Mouse (Mus musculus): ENCODE data around the gene Hist1h3i. TPM values are rescaled to one million over a fixed set of nuclear protein-coding genes. Genes with fewer than 3 reads are reported as not detected.
"Not testable (repeated sequence)": the region's sequence is repeated elsewhere in the genome, so short reads cannot be mapped to it uniquely, and the experiment has no call there.

The Hist1h3i gene
- polyA plus RNA-seq, 1 experiment from 2014 or later = 14.5 TPM

DNA sequence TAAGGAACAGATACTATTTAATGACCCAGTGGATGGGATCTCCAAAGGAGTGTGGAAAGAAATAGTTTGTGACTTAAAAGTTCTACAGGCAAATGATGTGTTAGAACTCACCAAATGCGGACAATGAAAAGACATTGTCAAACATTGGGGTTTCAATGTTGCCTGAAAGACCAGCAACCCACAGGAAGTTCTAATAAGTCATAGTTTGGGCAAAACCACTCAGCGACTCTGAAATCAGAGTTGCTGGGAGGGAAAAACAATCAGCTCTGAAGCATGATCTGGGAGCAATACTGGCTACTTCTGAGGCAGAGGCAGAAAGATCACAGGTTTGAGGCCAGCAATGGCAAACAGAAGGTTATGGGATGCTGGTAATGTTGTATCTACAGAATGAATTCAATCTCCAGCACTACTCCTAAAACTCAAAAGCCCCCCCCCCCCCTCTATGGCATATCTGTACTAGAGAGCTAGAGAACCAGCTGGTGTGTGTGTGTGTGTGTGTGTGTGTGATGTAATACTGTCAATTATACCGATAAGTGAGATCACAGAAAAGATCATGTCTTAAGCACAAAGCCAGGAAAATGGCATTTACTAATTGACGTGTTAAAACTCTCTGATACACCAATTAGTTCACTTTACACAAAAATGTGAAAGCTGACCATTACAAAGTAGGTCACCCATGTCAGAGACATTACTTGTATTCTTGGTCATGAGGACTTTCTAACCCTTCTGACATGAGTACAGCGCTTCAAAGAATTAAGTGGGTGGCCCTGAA, 33.6 kb downstream of the Hist1h3i start:
- WGBS = 2% methylated on average over 5 of the region's 5 CpGs
- Histone ChIP-seq H3K4me1 (ENCODE audit: insufficient read depth, low read depth, low read length) (peaks cover 7% of the 10 kb centered on the region), H3K4me2 (replicated peaks; ENCODE audit: low read depth, low read length) (peak overlapping the region; percentile 56), H3K9me3 (ENCODE audit: low read length) (no peaks in the 10 kb centered on the region), H3K4me3 (ENCODE audit: low read depth, low read length) (peak overlapping the region; percentile 39), H3K36me3 (ENCODE audit: insufficient read depth, low read length) (no peaks in the 10 kb centered on the region), H3K9ac (replicated peaks; ENCODE audit: low read depth) (peak overlapping the region; percentile 32; the same call in 1 of the 2 replicates), H3K27me3 (replicated peaks; ENCODE audit: insufficient read depth, low read length) (no peaks in the 10 kb centered on the region), H3K27ac (ENCODE audit: low read length) (no peak overlapping the region)
- ATAC-seq (no peak), DNase-seq (ENCODE audit: low spot score) (no peak)
- TF ChIP-seq CTCF (IDR thresholded peaks at IDR 0.05) (no peak), EP300 (IDR thresholded peaks at IDR 0.05) (no peak)

DNA sequence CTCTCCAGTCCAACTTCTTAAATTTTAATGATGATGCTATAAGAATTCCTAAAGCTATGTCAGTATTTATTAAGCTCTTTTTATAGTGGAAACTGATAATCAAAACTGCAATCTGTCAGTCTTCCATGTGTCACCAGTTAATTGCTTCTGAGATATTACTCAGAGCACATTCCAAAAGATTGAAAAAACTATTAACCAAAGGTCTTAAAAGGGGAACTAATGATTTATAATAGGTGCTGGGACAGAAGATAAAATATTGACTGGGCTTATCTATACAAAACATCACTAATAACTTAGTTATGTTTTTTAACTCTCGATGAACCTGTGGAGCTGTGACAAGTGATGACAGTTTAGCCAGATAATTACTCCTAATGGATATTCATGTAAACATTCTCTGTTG, 38.2 kb downstream of the Hist1h3i start:
- ATAC-seq (no peak), DNase-seq (ENCODE audit: low spot score) (no peak)
- no peak overlapping the region for H3K27ac ChIP-seq (ENCODE audit: low read length)
- H3K4me1 ChIP-seq (ENCODE audit: insufficient read depth, low read depth, low read length) = peaks cover 7% of the 10 kb centered on the region; the same call in 1 of the 2 replicates
- no peak overlapping the region for H3K9ac ChIP-seq (replicated peaks; ENCODE audit: low read depth)
- no peaks in the 10 kb centered on the region for H3K36me3 ChIP-seq (ENCODE audit: insufficient read depth, low read length)
- H3K4me2 ChIP-seq (replicated peaks; ENCODE audit: low read depth, low read length) = no peak overlapping the region
- 51% methylated on average over 1 of the region's 1 CpGs for WGBS
- H3K4me3 ChIP-seq (ENCODE audit: low read depth, low read length) = no peak overlapping the region
- H3K9me3 ChIP-seq (ENCODE audit: low read length) = no peaks in the 10 kb centered on the region
- H3K27me3 ChIP-seq (replicated peaks; ENCODE audit: insufficient read depth, low read length) = no peaks in the 10 kb centered on the region
- no peak for TF ChIP-seq CTCF (IDR thresholded peaks at IDR 0.05)
- TF ChIP-seq EP300 (IDR thresholded peaks at IDR 0.05) = no peak

DNA sequence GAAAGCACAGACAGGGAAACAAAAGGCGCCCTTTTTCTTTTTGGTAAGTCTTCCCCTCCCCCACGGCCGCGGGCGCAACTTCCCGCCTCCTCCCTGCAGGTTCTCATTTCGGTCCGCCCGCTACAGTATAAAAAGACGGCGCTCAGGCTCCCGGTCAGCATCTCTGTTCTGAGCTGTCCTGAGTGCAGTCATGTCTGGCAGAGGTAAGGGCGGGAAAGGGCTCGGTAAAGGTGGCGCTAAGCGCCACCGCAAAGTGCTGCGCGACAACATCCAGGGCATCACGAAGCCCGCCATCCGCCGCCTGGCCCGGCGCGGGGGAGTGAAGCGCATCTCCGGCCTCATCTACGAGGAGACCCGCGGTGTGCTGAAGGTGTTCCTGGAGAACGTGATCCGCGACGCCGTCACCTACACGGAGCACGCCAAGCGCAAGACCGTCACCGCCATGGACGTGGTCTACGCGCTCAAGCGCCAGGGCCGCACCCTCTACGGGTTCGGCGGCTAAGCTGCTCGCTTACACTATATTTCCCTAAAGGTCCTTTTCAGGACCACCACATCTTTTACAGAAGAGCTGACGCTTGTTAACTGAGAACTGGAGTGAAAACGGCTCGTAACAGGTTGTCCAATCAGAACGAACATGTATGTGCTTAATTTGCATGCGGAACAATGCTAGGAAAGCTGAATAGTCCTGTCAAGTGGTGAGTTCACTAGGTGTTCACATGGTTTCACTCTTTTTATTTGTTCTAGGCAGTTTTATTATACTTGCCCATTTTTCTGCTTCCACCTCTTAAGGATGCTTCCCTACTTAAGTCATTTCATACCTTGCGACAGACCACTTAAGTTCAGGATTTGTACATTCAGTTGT, 48.0 kb downstream of the Hist1h3i start, which contains the start of gene Hist1h4j:
Gene Hist1h4j, plus strand, starts transcription at position 159 of the 862 bp plus-strand sequence.
- not testable (repeated sequence) for H3K4me1 ChIP-seq (ENCODE audit: insufficient read depth, low read depth, low read length); H3K9me3 ChIP-seq (ENCODE audit: low read length); H3K36me3 ChIP-seq (ENCODE audit: insufficient read depth, low read length); H3K27me3 ChIP-seq (replicated peaks; ENCODE audit: insufficient read depth, low read length)
- ATAC-seq (peak; percentile 85), DNase-seq (ENCODE audit: low spot score) (peak; percentile 84)
- WGBS = under 1% methylated on average over 39 of the region's 56 CpGs
- peak within 1 kb of the TSS; percentile 61 for H3K4me2 ChIP-seq (replicated peaks; ENCODE audit: low read depth, low read length)
- H3K4me3 ChIP-seq (ENCODE audit: low read depth, low read length) = peak within 1 kb of the TSS; percentile 47
- peak within 1 kb of the TSS; percentile 2; the same call in 1 of the 2 replicates for H3K9ac ChIP-seq (replicated peaks; ENCODE audit: low read depth)
- peak within 1 kb of the TSS; percentile 75 for H3K27ac ChIP-seq (ENCODE audit: low read length)

DNA sequence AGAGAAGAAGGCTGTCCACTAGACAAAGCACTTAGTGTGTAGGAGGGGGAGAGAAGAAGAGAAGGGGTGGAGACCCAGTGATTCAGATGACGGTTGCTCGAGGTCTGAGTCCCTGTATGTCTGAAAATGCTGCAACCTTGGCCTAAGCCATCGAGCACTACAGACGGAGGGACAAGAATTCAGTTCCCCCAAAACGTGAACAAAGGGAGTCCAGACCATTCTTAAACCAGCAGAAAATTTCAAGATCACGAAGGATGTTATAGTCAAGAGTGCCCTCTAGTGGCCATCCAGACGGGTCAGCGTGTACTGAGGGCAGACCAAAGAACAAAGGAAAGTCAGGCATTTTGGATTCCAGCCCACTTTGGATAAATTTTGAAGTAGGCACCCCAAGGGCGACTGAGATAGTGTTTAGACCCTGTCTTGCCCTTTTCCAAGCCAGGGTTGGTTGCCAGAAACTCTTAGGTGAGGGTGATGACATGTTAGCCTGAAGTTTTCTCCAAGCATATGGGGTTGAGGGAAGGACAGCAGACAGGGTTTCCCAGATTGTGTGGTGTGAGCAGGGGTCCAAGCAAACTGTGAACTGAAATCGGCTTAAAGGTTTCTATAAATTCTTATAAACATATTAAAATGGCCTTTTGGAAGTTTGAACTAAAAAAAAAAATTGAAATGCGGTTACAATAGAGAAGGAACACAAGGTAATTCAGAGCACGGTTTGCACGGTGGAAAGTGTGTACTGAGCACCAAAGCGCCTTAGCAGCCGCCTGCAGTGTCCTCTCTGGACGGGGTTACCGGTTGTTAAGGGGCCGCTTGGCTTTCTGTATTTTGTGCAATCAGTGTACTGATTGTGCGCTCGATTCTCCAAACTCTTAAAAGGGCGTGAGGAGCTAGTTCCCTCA, 48.9 kb downstream of the Hist1h3i start:
- Histone ChIP-seq H3K9ac (replicated peaks; ENCODE audit: low read depth) (no peak overlapping the region; the same call in 1 of the 2 replicates), H3K4me3 (ENCODE audit: low read depth, low read length) (peak overlapping the region; percentile 47), H3K9me3 (ENCODE audit: low read length) (no peaks in the 10 kb centered on the region), H3K36me3 (ENCODE audit: insufficient read depth, low read length) (no peaks in the 10 kb centered on the region), H3K4me1 (ENCODE audit: insufficient read depth, low read depth, low read length) (no peaks in the 10 kb centered on the region), H3K4me2 (replicated peaks; ENCODE audit: low read depth, low read length) (peak overlapping the region; percentile 61), H3K27me3 (replicated peaks; ENCODE audit: insufficient read depth, low read length) (no peaks in the 10 kb centered on the region), H3K27ac (ENCODE audit: low read length) (0 out of 2 replicates have a peak overlapping the region, but pooled peaks have one; percentile 4)
- peak; percentile 95 for DNase-seq (ENCODE audit: low spot score)
- peak; percentile 81 for ATAC-seq
- 1% methylated on average over 21 of the region's 21 CpGs for WGBS
- TF ChIP-seq EP300 (IDR thresholded peaks at IDR 0.05) (no peak), CTCF (IDR thresholded peaks at IDR 0.05) (peak; percentile 92)

DNA sequence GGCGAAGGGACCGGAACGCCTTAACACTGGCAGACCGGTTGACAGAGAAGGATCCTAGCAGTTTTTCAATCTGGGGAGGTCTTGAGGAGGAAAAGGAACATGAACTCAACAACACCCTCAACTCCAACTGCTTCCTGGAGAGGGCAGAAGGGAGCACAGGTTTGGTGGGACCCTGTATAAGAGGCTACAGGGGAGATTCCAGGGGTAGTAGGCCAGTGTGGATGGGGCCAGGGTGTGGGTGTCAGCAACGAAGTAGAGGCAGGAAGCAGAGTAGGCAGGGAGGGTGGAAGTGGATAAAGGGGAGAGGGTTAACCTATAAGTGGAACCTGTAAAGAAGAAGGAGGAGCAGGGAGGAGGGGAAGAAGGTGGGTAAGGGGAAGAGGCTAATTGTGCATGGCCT, 49.7 kb downstream of the Hist1h3i start:
- Histone ChIP-seq H3K4me3 (ENCODE audit: low read depth, low read length) (no peak overlapping the region), H3K4me2 (replicated peaks; ENCODE audit: low read depth, low read length) (no peak overlapping the region), H3K27ac (ENCODE audit: low read length) (no peak overlapping the region), H3K4me1 (ENCODE audit: insufficient read depth, low read depth, low read length) (no peaks in the 10 kb centered on the region), H3K9me3 (ENCODE audit: low read length) (no peaks in the 10 kb centered on the region), H3K36me3 (ENCODE audit: insufficient read depth, low read length) (no peaks in the 10 kb centered on the region), H3K27me3 (replicated peaks; ENCODE audit: insufficient read depth, low read length) (no peaks in the 10 kb centered on the region), H3K9ac (replicated peaks; ENCODE audit: low read depth) (no peak overlapping the region)
- 77% methylated on average over 5 of the region's 5 CpGs for WGBS
- ATAC-seq (no peak), DNase-seq (ENCODE audit: low spot score) (no peak)
- TF ChIP-seq CTCF (IDR thresholded peaks at IDR 0.05) (peak; percentile 18; the same call in 1 of the 2 replicates), EP300 (IDR thresholded peaks at IDR 0.05) (no peak)

Small RNA genes within 50 kb of the gene (microRNA-seq; reads per million reads assigned to microRNA genes)
- gene Gm19658 (not detected), gene Gm44346 (not detected), gene Gm44454 (not detected), gene Gm44466 (not detected)

Other genes starting within 250 kb of the Hist1h3i start
- gene Olfr1366, start 240.6 kb downstream of the Hist1h3i start, polyA plus RNA-seq (2015; fragmentation: Nextera tagmentation; extraction: Ambion mirVana) = 0.06 TPM in 1 of 2 replicates, not detected in the other
- gene Olfr1535, start 223.5 kb downstream of the Hist1h3i start, polyA plus RNA-seq (2015; fragmentation: Nextera tagmentation; extraction: Ambion mirVana) = 0.05 TPM in 1 of 2 replicates, not detected in the other
- gene Olfr1364, start 201.6 kb downstream of the Hist1h3i start, polyA plus RNA-seq (2015; fragmentation: Nextera tagmentation; extraction: Ambion mirVana) = not detected in 2 replicates
- gene Olfr1362, start 169.3 kb downstream of the Hist1h3i start, polyA plus RNA-seq (2015; fragmentation: Nextera tagmentation; extraction: Ambion mirVana) = not detected in 2 replicates
- not detected in 2 replicates for gene Olfr11, start 140.9 kb downstream of the Hist1h3i start, polyA plus RNA-seq (2015; fragmentation: Nextera tagmentation; extraction: Ambion mirVana)
- gene Olfr1361, start 120.0 kb downstream of the Hist1h3i start, polyA plus RNA-seq (2015; fragmentation: Nextera tagmentation; extraction: Ambion mirVana) = not detected in 2 replicates
- gene Olfr1360, start 106.0 kb downstream of the Hist1h3i start, polyA plus RNA-seq (2015; fragmentation: Nextera tagmentation; extraction: Ambion mirVana) = not detected in 2 replicates
- not detected in 2 replicates for gene Olfr1359, start 85.3 kb downstream of the Hist1h3i start, polyA plus RNA-seq (2015; fragmentation: Nextera tagmentation; extraction: Ambion mirVana)
- not detected in 2 replicates for gene Hist1h2bl, start 67.2 kb downstream of the Hist1h3i start, polyA plus RNA-seq (2015; fragmentation: Nextera tagmentation; extraction: Ambion mirVana)
- 5.4 TPM in 1 of 2 replicates, not detected in the other for gene Hist1h2ai, start 66.9 kb downstream of the Hist1h3i start, polyA plus RNA-seq (2015; fragmentation: Nextera tagmentation; extraction: Ambion mirVana)
- 2.0 TPM in 1 of 2 replicates, not detected in the other for gene Hist1h3h, start 65.7 kb downstream of the Hist1h3i start, polyA plus RNA-seq (2015; fragmentation: Nextera tagmentation; extraction: Ambion mirVana)
- gene Hist1h2bm, start 61.3 kb downstream of the Hist1h3i start, polyA plus RNA-seq (2015; fragmentation: Nextera tagmentation; extraction: Ambion mirVana) = 0.66 and 0.67 TPM in 2 replicates
- gene Hist1h4j, start 48.3 kb downstream of the Hist1h3i start, polyA plus RNA-seq (2015; fragmentation: Nextera tagmentation; extraction: Ambion mirVana) = not detected in 2 replicates
- 0.84 and 0.89 TPM in 2 replicates for gene Hist1h4k, start 32.9 kb downstream of the Hist1h3i start, polyA plus RNA-seq (2015; fragmentation: Nextera tagmentation; extraction: Ambion mirVana)
- gene Hist1h2ak, start 29.5 kb downstream of the Hist1h3i start, polyA plus RNA-seq (2015; fragmentation: Nextera tagmentation; extraction: Ambion mirVana) = 7.5 and 9.4 TPM in 2 replicates
- 1.1 and 1.3 TPM in 2 replicates for gene Hist1h2bn, start 29.2 kb downstream of the Hist1h3i start, polyA plus RNA-seq (2015; fragmentation: Nextera tagmentation; extraction: Ambion mirVana)
- gene Hist1h1b, start 2.7 kb downstream of the Hist1h3i start, polyA plus RNA-seq (2015; fragmentation: Nextera tagmentation; extraction: Ambion mirVana) = 1.4 and 2.4 TPM in 2 replicates
- gene Hist1h2an, start 3.8 kb upstream of the Hist1h3i start, polyA plus RNA-seq (2015; fragmentation: Nextera tagmentation; extraction: Ambion mirVana) = 1.3 TPM in 1 of 2 replicates, not detected in the other
- gene Hist1h2bp, start 4.1 kb upstream of the Hist1h3i start, polyA plus RNA-seq (2015; fragmentation: Nextera tagmentation; extraction: Ambion mirVana) = 0.61 and 0.95 TPM in 2 replicates
- gene Hist1h2bq, start 26.8 kb upstream of the Hist1h3i start, polyA plus RNA-seq (2015; fragmentation: Nextera tagmentation; extraction: Ambion mirVana) = 3.0 and 4.5 TPM in 2 replicates
- gene Hist1h2ao, start 27.1 kb upstream of the Hist1h3i start, polyA plus RNA-seq (2015; fragmentation: Nextera tagmentation; extraction: Ambion mirVana) = not detected in 2 replicates
- 0.90 TPM in 1 of 2 replicates, not detected in the other for gene Hist1h4m, start 28.4 kb upstream of the Hist1h3i start, polyA plus RNA-seq (2015; fragmentation: Nextera tagmentation; extraction: Ambion mirVana)
- gene Hist1h4n, start 48.8 kb upstream of the Hist1h3i start, polyA plus RNA-seq (2015; fragmentation: Nextera tagmentation; extraction: Ambion mirVana) = 4.6 and 6.0 TPM in 2 replicates
- gene Hist1h2ap, start 50.1 kb upstream of the Hist1h3i start, polyA plus RNA-seq (2015; fragmentation: Nextera tagmentation; extraction: Ambion mirVana) = 382 and 386 TPM in 2 replicates
- gene Hist1h2br, start 50.4 kb upstream of the Hist1h3i start, polyA plus RNA-seq (2015; fragmentation: Nextera tagmentation; extraction: Ambion mirVana) = 3.0 and 3.8 TPM in 2 replicates
- gene Zfp184, start 161.7 kb upstream of the Hist1h3i start, polyA plus RNA-seq (2015; fragmentation: Nextera tagmentation; extraction: Ambion mirVana) = 2.5 and 3.4 TPM in 2 replicates
- not detected in 2 replicates for gene Pom121l2, start 197.8 kb upstream of the Hist1h3i start, polyA plus RNA-seq (2015; fragmentation: Nextera tagmentation; extraction: Ambion mirVana)
- gene Prss16, start 226.4 kb upstream of the Hist1h3i start, polyA plus RNA-seq (2015; fragmentation: Nextera tagmentation; extraction: Ambion mirVana) = 0.62 and 1.1 TPM in 2 replicates